Mouse (Mus musculus) kidney, adult 11 months (tissue): ENCODE data around the gene Gpha2.

Experiments used
- DNase-seq: peaks from one replicate; pipeline ENCODE4 v3.0.0; 2022

The Gpha2 gene

GRCm38 (mm10) chr19:6273998-6274608, 47.9 kb downstream of the Gpha2 start:
- no peak for DNase-seq

GRCm38 (mm10) chr19:6275740-6276389, 49.7 kb downstream of the Gpha2 start:
- DNase-seq, result no peak

- DNase-seq, result peak; percentile 99
These were observed 50.5 kb downstream of the Gpha2 start, which contains the start of gene Ehd1 for GRCm38 (mm10) chr19:6276426-6277421. Ehd1 (plus strand) TSS chr19:6276725.
